Mouse (Mus musculus): ENCODE results near the gene Sestd1. TPM values are rescaled to one million over a fixed set of nuclear protein-coding genes. Genes with fewer than 3 reads are reported as not detected.

Sestd1 gene
- polyA plus RNA-seq, 1 experiment: not detected

DNA sequence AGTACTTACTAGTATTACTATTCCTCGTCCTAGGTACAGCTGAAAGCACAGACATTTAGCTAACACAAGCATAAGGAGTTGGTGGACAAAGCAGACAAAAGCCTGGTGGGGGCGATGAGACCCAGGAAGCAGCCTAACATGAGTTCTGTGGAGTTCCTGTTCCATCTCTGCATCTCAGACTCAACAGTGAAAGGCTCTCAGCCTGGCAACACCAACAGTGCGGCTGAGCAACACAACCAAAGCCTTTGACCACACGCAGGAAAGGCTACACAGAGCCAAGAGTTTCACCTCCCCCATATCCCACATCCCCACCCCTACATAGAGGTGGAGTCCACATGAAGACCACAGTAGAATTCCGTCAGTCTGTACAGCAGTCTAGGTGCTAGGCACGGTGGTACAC, 15.8 kb downstream of the Sestd1 start:
- H3K4me3 ChIP-seq (replicated peaks): no peak overlapping the region
- no peaks in the 10 kb centered on the region for H3K9me3 ChIP-seq (ENCODE audit: control insufficient read depth, low read length)
- no peak for TF ChIP-seq TAL1 (IDR thresholded peaks at IDR 0.05; ENCODE audit: low read length)
- TF ChIP-seq GATA1 (IDR thresholded peaks at IDR 0.05; ENCODE audit: low read length): no peak

DNA sequence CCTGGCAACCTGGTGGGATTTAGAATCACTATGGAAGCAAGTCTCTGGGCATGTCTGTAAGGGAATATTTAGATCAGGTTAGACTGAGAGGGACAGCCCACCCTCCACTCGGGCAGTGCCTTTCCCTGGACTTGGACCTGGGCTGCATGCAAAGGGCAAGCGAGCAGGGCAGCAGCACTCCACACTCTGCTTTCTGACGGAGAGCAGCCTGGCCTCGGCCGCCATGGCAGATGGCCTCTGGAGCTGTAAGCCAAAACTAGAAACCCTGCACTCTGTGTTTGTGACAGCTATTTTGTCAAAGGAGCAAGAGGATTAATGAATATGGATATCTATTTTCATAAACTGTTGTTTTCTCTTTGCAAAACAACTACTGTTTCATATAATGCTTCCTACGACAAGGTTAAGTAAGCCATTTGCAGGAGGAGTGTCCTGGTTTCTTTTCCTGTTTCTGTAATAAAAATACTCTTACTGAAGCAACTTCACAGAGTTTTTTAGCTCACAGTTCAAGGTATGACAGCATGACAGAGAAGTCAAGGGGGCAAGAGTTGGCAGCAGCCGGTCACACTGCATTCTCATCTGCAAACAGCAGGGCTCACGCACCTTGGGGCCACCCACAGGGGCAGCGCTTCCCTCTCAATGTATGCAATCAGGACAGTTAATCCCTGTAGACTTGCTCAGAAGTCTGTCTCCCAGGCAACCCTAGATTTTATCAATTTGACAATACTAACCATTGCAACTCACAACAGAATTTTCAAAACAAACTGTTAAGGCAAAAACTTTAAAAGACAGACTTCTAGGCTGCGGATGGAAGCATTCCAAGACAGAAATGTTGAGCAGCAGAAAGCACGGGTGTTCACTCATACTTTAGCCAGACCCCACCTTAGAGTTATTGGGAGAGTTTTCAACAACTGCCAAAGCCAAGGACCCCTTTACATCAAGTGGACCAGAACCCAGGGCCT, 16.6 kb downstream of the Sestd1 start:
- Histone ChIP-seq H3K4me1 (ENCODE audit: control insufficient read depth) (no peaks in the 10 kb centered on the region), H3K4me3 (replicated peaks) (no peak overlapping the region), H3K36me3 (ENCODE audit: control insufficient read depth) (no peaks in the 10 kb centered on the region), H3K27me3 (ENCODE audit: control insufficient read depth) (no peaks in the 10 kb centered on the region), H3K9me3 (ENCODE audit: control insufficient read depth, low read length) (no peaks in the 10 kb centered on the region)
- TF ChIP-seq GATA1 (IDR thresholded peaks at IDR 0.05; ENCODE audit: low read length) (no peak), TAL1 (IDR thresholded peaks at IDR 0.05; ENCODE audit: low read length) (no peak)

More for the DNA sequence above, 15.8 kb downstream of the Sestd1 start:
- no peaks in the 10 kb centered on the region for H3K4me1 ChIP-seq (ENCODE audit: control insufficient read depth)
- H3K27me3 ChIP-seq (ENCODE audit: control insufficient read depth): no peaks in the 10 kb centered on the region
- no peaks in the 10 kb centered on the region for H3K36me3 ChIP-seq (ENCODE audit: control insufficient read depth)

GRCm38 (mm10) chr2:77260134-77260533, 20.3 kb downstream of the Sestd1 start:
- Histone ChIP-seq H3K27me3 (ENCODE audit: control insufficient read depth) (no peaks in the 10 kb centered on the region), H3K4me3 (replicated peaks) (no peak overlapping the region), H3K9me3 (ENCODE audit: control insufficient read depth, low read length) (no peaks in the 10 kb centered on the region), H3K4me1 (ENCODE audit: control insufficient read depth) (peaks cover 7% of the 10 kb centered on the region), H3K36me3 (ENCODE audit: control insufficient read depth) (no peaks in the 10 kb centered on the region)
- TF ChIP-seq TAL1 (IDR thresholded peaks at IDR 0.05; ENCODE audit: low read length) (no peak), GATA1 (IDR thresholded peaks at IDR 0.05; ENCODE audit: low read length) (no peak)

DNA sequence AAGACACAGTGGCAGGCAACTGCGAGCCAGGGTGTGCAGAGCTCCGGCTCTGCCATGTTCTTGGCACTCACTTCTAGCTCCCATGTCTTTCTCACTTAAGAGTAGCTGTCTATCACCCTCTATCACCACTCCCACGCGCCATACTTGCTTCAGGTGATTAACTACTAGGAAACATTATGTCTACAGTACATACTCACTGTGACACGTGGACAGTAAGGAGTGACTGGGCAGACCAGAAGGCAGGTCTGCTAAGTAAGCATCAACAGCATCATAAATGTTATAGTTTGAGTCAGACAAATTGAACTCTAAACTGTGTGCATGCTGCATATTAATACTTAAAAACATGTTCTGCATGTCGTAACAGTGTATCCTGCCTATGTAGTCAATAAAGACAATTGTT, 27.2 kb downstream of the Sestd1 start:
- Histone ChIP-seq H3K36me3 (ENCODE audit: control insufficient read depth) (no peaks in the 10 kb centered on the region), H3K4me3 (replicated peaks) (no peak overlapping the region), H3K27me3 (ENCODE audit: control insufficient read depth) (no peaks in the 10 kb centered on the region), H3K4me1 (ENCODE audit: control insufficient read depth) (peaks cover 7% of the 10 kb centered on the region), H3K9me3 (ENCODE audit: control insufficient read depth, low read length) (no peaks in the 10 kb centered on the region)
- no peak for TF ChIP-seq GATA1 (IDR thresholded peaks at IDR 0.05; ENCODE audit: low read length)
- no peak for TF ChIP-seq TAL1 (IDR thresholded peaks at IDR 0.05; ENCODE audit: low read length)

- TF ChIP-seq TAL1 (IDR thresholded peaks at IDR 0.05; ENCODE audit: low read length) (no peak), GATA1 (IDR thresholded peaks at IDR 0.05; ENCODE audit: low read length) (no peak)
- H3K36me3 ChIP-seq (ENCODE audit: control insufficient read depth): no peaks in the 10 kb centered on the region
- H3K27me3 ChIP-seq (ENCODE audit: control insufficient read depth): no peaks in the 10 kb centered on the region
- no peak overlapping the region for H3K4me3 ChIP-seq (replicated peaks)
- H3K4me1 ChIP-seq (ENCODE audit: control insufficient read depth): peaks cover under 1% of the 10 kb centered on the region; the same call in 1 of the 2 replicates
- H3K9me3 ChIP-seq (ENCODE audit: control insufficient read depth, low read length): no peaks in the 10 kb centered on the region
Measured at GRCm38 (mm10) chr2:77251736-77252135, 28.7 kb downstream of the Sestd1 start.

DNA sequence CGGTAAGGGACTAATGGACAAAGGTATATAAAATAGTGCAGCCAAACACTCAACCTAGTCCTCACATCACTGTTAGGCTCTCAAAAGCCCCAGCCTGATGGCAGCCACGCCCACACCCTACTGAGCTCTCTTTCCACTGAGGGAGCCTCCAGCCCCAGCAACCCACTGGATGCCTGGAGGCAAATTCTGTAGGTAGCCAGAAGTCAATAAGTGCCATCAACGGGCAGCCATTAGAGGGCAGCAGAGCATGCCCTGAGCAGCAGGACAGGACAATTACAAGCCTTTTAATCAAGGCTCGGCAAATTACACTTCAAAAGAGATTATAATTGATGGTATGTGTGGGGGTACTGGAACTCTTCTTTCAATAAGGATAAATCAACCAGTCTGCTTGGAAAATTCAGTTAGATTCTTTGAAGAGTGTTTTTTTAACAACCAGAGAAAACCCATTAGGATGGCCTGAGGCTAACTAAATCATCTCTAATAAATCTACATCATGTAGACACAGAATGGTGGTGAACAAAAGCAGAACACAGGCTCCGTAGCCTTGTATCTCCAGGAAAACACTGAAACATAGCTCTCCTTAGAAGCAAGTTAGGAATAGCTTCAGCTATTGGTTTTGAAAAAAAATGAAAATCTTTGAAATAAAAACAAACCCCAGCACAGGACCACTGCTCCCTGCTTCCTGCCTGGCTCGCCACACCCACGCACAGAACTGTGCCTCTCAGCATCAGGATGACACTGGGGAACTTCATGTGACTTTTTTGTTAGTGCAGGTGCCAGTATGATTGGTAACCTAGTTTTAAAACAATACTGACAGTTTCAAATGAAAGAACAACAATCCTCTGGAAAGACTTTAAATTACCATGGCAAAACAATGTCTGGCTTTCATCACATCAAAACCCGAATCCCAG, 30.4 kb downstream of the Sestd1 start:
- H3K4me1 ChIP-seq (ENCODE audit: control insufficient read depth): no peaks in the 10 kb centered on the region
- H3K27me3 ChIP-seq (ENCODE audit: control insufficient read depth): no peaks in the 10 kb centered on the region
- H3K9me3 ChIP-seq (ENCODE audit: control insufficient read depth, low read length): no peaks in the 10 kb centered on the region
- H3K36me3 ChIP-seq (ENCODE audit: control insufficient read depth): no peaks in the 10 kb centered on the region
- no peak for TF ChIP-seq GATA1 (IDR thresholded peaks at IDR 0.05; ENCODE audit: low read length)
- no peak for TF ChIP-seq TAL1 (IDR thresholded peaks at IDR 0.05; ENCODE audit: low read length)
- no peak overlapping the region for H3K4me3 ChIP-seq (replicated peaks)

DNA sequence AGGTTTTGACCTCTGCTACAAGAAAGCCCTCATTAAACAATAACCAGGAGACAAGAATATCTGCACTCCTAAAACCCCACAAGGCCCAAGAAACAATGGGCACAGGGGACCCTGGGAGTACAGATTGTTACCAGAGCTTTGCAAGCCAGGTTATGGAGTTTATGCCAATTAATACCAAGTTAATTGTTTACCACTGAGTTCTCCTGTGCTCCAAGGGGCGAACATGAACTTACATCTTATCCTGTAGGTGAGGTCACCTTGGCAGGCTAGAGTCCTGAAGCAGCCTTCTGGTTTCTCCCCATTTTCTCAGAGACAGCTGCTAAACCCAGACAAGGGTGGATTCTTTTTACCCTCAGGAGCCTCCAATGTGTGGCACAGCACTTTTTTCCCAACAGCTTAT, 32.0 kb downstream of the Sestd1 start:
- Histone ChIP-seq H3K27me3 (ENCODE audit: control insufficient read depth) (no peaks in the 10 kb centered on the region), H3K4me3 (replicated peaks) (no peak overlapping the region), H3K9me3 (ENCODE audit: control insufficient read depth, low read length) (no peaks in the 10 kb centered on the region), H3K36me3 (ENCODE audit: control insufficient read depth) (no peaks in the 10 kb centered on the region), H3K4me1 (ENCODE audit: control insufficient read depth) (no peaks in the 10 kb centered on the region)
- no peak for TF ChIP-seq GATA1 (IDR thresholded peaks at IDR 0.05; ENCODE audit: low read length)
- no peak for TF ChIP-seq TAL1 (IDR thresholded peaks at IDR 0.05; ENCODE audit: low read length)

DNA sequence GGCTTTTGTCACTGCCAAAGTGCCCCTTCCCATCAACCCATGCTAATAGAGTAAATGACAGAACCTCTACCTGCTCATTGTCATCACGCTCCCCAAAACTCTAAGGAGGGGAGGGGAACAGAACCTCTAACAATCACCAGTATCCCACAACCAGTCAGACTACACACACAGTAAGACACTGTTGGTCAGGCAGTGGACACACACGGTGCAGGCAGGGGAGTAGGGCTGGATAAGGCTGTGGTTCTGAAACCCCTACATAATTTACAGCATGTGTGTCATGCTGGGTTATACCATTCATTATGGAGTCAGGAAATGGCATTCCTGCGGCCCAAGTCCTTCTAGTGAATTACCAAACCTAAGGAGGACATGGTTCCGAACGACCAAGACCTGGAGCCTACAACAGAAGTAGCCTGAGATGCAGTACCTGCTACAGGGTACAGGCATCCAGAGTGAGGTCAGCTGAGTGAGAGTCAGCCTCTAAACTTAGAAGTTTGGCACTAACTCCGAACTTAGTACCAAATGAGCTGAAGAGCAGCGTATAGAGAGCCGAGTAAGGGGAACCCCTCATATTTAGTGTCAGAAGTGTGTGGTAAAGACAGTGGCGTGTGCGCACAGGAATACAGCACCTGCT, 33.1 kb downstream of the Sestd1 start:
- Histone ChIP-seq H3K9me3 (ENCODE audit: control insufficient read depth, low read length) (no peaks in the 10 kb centered on the region), H3K4me1 (ENCODE audit: control insufficient read depth) (no peaks in the 10 kb centered on the region), H3K36me3 (ENCODE audit: control insufficient read depth) (no peaks in the 10 kb centered on the region), H3K4me3 (replicated peaks) (no peak overlapping the region), H3K27me3 (ENCODE audit: control insufficient read depth) (no peaks in the 10 kb centered on the region)
- TF ChIP-seq GATA1 (IDR thresholded peaks at IDR 0.05; ENCODE audit: low read length): no peak
- no peak for TF ChIP-seq TAL1 (IDR thresholded peaks at IDR 0.05; ENCODE audit: low read length)
